Mouse (Mus musculus): ENCODE results near the gene Amd1. TPM values are rescaled to one million over a fixed set of nuclear protein-coding genes. Genes with fewer than 3 reads are reported as not detected.
A peak's percentile ranks its signal among the peaks of the same experiment; 100 is the strongest.

Gene Amd1
- polyA plus RNA-seq, 1 experiment from 2014 or later = 33.5 TPM

DNA sequence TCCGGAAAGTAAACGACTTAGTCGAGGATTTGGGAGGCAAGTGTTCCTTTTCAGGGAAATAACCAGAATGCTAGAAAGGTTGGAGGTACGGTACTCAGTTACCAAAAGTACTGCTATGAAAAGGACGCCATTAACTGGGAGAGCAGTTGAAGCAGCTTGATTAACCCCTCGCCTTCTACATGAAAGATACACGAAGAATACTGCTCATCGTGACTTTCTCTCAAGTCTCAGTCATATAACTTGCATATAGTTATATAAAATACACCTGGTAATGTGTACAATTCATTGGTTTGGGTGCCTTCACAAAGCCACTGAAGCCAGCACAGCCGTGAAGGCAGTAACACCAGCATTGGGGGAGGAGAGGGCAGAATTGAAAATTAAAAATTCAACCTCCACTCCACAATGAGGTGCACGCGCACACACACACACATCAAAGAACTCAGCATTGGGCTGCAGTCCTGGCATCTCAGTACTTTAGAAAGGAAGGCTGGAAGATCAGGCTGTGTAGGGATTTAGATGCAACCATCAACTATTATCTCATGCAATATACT is 54.7 kb downstream of the Amd1 start:
- Histone ChIP-seq H3K4me2 (ENCODE audit: low read depth, low read length) (peak overlapping the region; percentile 88), H3K36me3 (ENCODE audit: control insufficient read depth, insufficient read depth) (peaks cover 7% of the 10 kb centered on the region), H3K9me3 (replicated peaks; ENCODE audit: control insufficient read depth, low read length) (no peaks in the 10 kb centered on the region), H3K9ac (ENCODE audit: low read depth, low read length) (no peak overlapping the region; the same call in 1 of the 2 replicates), H3K4me1 (ENCODE audit: control insufficient read depth, low read depth, low read length) (peaks cover 3% of the 10 kb centered on the region), H3K27ac (ENCODE audit: low read length) (peak overlapping the region; percentile 69; the same call in 1 of the 2 replicates), H3K4me3 (ENCODE audit: low read depth, low read length) (peak overlapping the region; percentile 90), H3K27me3 (ENCODE audit: control insufficient read depth, insufficient read depth, low read depth, low read length) (no peaks in the 10 kb centered on the region)
- WGBS (ENCODE audit: insufficient replicate concordance) = 29% methylated on average over 11 of the region's 11 CpGs
- ATAC-seq (ENCODE audit: low read depth) = peak; percentile 8; the same call in 1 of the 2 replicates

DNA sequence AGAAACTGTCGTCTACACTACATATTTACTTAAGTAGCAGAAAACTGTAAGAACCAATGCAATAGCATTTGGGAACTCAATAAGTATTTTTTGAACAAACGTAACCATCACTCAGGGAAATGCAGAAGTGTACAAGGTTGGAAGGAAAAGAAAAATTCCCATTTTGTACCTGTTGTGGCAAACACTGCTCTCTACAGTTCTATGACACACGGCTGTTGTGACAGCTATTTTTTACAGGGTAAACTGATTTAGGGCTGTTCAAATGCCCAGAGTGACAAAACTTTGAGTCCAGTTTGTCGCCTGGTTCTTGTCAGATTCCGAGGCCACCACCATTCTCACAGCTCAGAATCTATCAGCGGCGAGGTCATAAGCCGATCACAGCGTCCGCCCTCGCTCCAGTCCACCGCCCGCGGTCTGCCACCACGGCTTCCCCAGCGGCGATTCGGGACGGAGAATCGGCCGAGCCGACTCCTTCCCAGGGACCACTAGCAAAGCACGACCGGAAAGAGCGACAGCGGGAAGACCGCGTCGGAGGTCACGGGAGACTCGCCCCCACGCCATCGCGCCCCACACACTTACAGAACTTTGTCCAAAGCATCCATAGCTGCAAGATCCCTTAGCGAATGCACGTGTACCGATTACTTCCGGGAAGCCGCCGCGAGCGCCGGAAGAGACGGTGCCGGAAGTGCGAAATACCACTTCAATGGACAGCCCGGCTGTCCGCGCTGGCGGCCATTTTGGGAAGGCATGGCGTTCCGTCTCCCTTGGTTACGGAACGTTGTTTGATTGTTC is 55.4 kb downstream of the Amd1 start, which contains the start of gene Rpf2:
Rpf2 (minus strand) TSS at position 663 of the 792 bp plus-strand sequence.
- under 1% methylated on average over 54 of the region's 54 CpGs for WGBS (ENCODE audit: insufficient replicate concordance)
- Histone ChIP-seq H3K4me3 (ENCODE audit: low read depth, low read length) (peak within 1 kb of the TSS; percentile 90), H3K36me3 (ENCODE audit: control insufficient read depth, insufficient read depth) (peaks cover 7% of the 10 kb centered on the region), H3K9ac (ENCODE audit: low read depth, low read length) (peak within 1 kb of the TSS; percentile 73), H3K4me1 (ENCODE audit: control insufficient read depth, low read depth, low read length) (peaks cover 3% of the 10 kb centered on the region), H3K27me3 (ENCODE audit: control insufficient read depth, insufficient read depth, low read depth, low read length) (no peaks in the 10 kb centered on the region), H3K9me3 (replicated peaks; ENCODE audit: control insufficient read depth, low read length) (no peaks in the 10 kb centered on the region), H3K27ac (ENCODE audit: low read length) (peak within 1 kb of the TSS; percentile 69), H3K4me2 (ENCODE audit: low read depth, low read length) (peak within 1 kb of the TSS; percentile 88)
- peak; percentile 93 for ATAC-seq (ENCODE audit: low read depth)

DNA sequence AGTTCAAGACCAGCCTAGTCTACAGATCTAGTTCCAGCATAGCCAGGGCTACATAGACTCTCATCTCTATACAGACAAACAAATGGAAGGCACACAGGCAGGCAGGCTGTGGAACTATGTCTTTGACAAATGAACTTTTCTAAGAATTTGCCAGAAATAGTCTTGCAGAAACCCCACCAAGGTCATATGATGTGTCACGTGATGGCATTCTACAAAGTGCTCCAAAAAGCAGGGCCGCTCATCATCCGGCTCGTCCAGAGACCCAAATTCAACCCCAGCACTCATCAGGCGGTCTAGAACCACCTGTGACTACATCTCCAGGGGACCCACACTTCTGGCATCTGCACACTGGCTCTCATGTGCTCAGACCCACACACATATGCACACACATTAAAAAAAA is 64.2 kb downstream of the Amd1 start:
- no peak overlapping the region for H3K9ac ChIP-seq (ENCODE audit: low read depth, low read length)
- H3K4me3 ChIP-seq (ENCODE audit: low read depth, low read length) = no peak overlapping the region
- no peaks in the 10 kb centered on the region for H3K4me1 ChIP-seq (ENCODE audit: control insufficient read depth, low read depth, low read length)
- ATAC-seq (ENCODE audit: low read depth) = no peak
- H3K27ac ChIP-seq (ENCODE audit: low read length) = no peak overlapping the region
- H3K9me3 ChIP-seq (replicated peaks; ENCODE audit: control insufficient read depth, low read length) = no peaks in the 10 kb centered on the region
- 78% methylated on average over 5 of the region's 5 CpGs for WGBS (ENCODE audit: insufficient replicate concordance)
- no peaks in the 10 kb centered on the region for H3K27me3 ChIP-seq (ENCODE audit: control insufficient read depth, insufficient read depth, low read depth, low read length)
- peaks cover 10% of the 10 kb centered on the region for H3K36me3 ChIP-seq (ENCODE audit: control insufficient read depth, insufficient read depth)
- no peak overlapping the region for H3K4me2 ChIP-seq (ENCODE audit: low read depth, low read length)

Other genes starting within 250 kb of the Amd1 start
- gene Slc16a10, start 159.9 kb downstream of the Amd1 start, polyA plus RNA-seq (2015; fragmentation: Nextera tagmentation; extraction: Ambion mirVana) = 73.1 and 75.2 TPM in 2 replicates
- 23.6 and 25.9 TPM in 2 replicates for gene Rpf2, start 55.1 kb downstream of the Amd1 start, polyA plus RNA-seq (2015; fragmentation: Nextera tagmentation; extraction: Ambion mirVana)
- gene Gtf3c6, start 44.1 kb downstream of the Amd1 start, polyA plus RNA-seq (2015; fragmentation: Nextera tagmentation; extraction: Ambion mirVana) = 22.7 and 28.4 TPM in 2 replicates
- 2.7 and 3.1 TPM in 2 replicates for gene Cdk19, start 37.4 kb upstream of the Amd1 start, polyA plus RNA-seq (2015; fragmentation: Nextera tagmentation; extraction: Ambion mirVana)